Mouse (Mus musculus): Measurements from ENCODE around the gene Eno3.

DNA sequence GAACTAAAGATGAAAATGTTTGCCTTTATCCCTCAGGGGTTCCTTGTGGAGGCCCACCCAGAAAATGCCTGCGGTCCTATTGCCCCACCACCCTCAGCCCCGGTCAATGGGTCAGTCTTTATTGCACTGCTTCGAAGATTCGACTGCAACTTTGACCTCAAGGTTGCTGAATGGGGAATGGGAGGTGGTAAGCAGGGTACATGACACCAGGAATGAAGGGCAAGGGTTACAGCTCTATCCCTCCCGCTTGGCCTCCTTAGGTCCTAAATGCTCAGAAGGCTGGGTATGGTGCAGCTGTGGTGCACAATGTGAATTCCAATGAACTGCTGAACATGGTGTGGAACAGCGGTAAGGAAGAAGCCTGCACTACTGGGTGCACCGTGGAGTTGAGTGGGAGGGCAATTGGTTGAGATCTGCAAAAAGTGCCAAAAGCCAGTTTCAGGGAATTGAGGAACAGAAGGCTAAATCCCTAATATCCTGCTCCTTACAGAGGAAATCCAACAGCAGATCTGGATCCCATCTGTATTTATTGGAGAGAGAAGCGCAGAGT lies 7.7 kb upstream of the Eno3 start:
- TF ChIP-seq CTCF (IDR thresholded peaks at IDR 0.05; ENCODE audit: low read depth) (no peak), EP300 (IDR thresholded peaks at IDR 0.05; ENCODE audit: low read depth) (no peak)
